Mouse (Mus musculus): ENCODE results near the gene Supt3. TPM values are rescaled to one million over a fixed set of nuclear protein-coding genes. Genes with fewer than 3 reads are reported as not detected.

Supt3 gene
- polyA plus RNA-seq, 1 experiment from 2014 or later: 23.1 TPM

DNA sequence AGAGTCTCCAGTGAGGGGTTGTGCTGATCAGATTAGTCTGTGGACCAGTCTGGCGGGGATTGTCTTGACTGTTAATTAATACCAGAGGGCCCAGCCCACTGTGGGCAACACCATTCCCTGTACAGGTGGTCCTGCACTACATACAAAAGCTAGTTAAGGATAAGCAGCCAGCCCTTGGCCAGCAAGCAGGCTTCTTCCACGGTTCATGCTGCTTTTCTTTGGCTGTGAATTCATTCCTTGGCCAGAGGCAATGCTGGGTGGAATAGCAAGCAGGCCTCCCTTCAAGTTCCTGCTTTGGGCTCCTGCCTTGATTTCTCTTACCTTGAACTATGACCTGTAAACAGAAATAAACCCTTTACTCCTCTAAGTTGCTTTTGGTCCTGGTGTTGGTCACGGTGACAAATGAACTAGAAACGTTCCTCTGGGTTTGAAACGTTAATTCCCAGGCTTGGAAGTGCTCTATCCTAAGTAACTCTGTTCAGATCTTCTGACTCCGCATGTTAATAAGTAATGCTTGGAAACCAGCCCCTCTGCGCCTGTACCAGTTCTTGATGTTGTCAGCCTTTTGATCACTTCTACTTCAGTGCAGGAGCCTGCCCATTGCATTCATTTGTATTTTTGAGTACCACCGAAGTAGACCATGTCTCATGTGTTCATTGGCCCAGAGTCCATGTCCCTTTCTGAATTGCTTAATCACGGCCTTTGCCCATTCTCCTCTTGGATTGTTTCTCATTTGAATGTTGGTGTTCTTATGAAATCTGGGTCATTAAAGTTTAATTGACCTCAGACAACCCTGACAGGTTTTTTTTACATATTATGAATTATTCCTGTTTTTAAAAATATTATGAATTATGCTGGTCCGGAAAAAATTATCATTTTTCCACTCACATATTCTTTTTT, 356.8 kb downstream of the Supt3 start:
- Histone ChIP-seq H3K4me1 (replicated peaks) (no peaks in the 10 kb centered on the region), H3K4me2 (no peak overlapping the region), H3K36me3 (no peaks in the 10 kb centered on the region), H3K27me3 (replicated peaks) (no peaks in the 10 kb centered on the region), H3K9me3 (replicated peaks) (no peaks in the 10 kb centered on the region), H3K9ac (no peak overlapping the region), H3K4me3 (no peak overlapping the region), H3K27ac (ENCODE audit: poor library complexity, severe bottlenecking) (no peak overlapping the region)
- WGBS: 80% methylated on average over 10 of the region's 10 CpGs
- no peak for ATAC-seq (ENCODE audit: insufficient number of reproducible peaks, low FRiP score)

DNA sequence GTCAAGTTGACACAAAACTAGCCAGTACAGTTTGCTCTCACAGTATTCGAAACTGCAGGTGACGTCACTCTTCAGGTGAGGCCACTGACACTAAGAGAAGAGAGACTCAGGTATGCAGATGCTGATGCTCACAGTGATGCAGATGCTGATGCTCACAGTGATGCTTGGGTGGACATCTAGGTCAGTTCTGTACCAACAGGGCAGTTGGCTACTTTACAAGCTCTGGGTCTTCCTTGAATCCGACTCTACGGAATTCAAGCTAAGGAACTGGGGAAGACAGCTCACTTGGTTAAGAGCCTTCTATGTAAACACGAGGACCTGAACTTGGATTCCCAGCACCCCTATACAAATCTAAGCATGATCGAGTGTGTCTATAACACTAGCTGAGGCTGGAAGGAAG, 359.5 kb downstream of the Supt3 start:
- Histone ChIP-seq H3K4me2 (no peak overlapping the region), H3K27me3 (replicated peaks) (no peaks in the 10 kb centered on the region), H3K4me3 (no peak overlapping the region), H3K9ac (no peak overlapping the region), H3K27ac (ENCODE audit: poor library complexity, severe bottlenecking) (no peak overlapping the region), H3K36me3 (no peaks in the 10 kb centered on the region), H3K9me3 (replicated peaks) (no peaks in the 10 kb centered on the region), H3K4me1 (replicated peaks) (no peaks in the 10 kb centered on the region)
- no peak for ATAC-seq (ENCODE audit: insufficient number of reproducible peaks, low FRiP score)
- 84% methylated on average over 6 of the region's 6 CpGs for WGBS

DNA sequence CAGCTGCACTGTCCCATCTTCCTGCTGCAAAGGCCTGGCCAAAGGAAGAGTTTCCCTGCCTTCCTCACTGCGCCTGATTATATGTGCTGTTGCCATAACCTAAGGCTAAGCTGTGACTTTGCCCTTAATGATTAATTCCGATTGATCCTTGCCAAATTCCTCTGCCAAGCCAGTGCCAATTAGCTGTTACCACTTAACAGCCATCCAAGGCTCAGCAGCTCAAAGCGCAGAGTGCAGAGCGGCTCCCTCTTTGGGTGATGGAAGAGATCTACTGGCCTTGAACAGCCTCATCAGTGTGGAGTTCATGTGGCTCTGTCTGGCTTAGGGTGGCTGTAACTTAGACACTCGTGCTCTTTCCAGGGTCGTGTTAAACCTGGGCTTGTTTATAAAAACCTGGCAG, 366.1 kb downstream of the Supt3 start:
- H3K36me3 ChIP-seq: no peaks in the 10 kb centered on the region
- 0 out of 2 replicates have a peak, but pooled peaks cover 4% of the 10 kb centered on the region for H3K9me3 ChIP-seq (replicated peaks)
- H3K4me2 ChIP-seq: no peak overlapping the region
- 69% methylated on average over 6 of the region's 6 CpGs for WGBS
- ATAC-seq (ENCODE audit: insufficient number of reproducible peaks, low FRiP score): no peak
- no peak overlapping the region for H3K4me3 ChIP-seq
- H3K27me3 ChIP-seq (replicated peaks): no peaks in the 10 kb centered on the region
- H3K9ac ChIP-seq: no peak overlapping the region
- H3K4me1 ChIP-seq (replicated peaks): no peaks in the 10 kb centered on the region
- no peak overlapping the region for H3K27ac ChIP-seq (ENCODE audit: poor library complexity, severe bottlenecking)

DNA sequence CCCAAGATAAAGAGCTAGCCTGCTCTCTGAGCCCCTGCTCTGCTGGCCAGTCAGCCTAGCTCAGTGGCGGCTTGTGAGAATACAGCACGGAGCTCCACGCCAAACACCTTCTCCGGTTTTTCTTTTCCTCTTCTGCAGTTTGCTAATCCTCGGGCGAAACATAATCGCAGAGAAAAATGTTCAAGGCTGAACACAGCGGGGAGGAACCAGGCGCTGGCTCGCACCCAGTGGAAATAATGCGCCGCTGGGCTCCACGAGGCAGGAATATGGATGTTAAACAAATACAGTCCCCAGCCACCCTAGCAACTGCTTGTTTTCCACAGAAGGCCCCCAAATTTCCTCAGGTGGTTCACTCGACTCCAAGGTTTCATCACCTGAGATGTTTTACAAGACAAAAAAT, 367.7 kb downstream of the Supt3 start:
- Histone ChIP-seq H3K9me3 (replicated peaks) (0 out of 2 replicates have a peak, but pooled peaks cover 4% of the 10 kb centered on the region), H3K4me3 (no peak overlapping the region), H3K4me2 (no peak overlapping the region), H3K9ac (no peak overlapping the region), H3K4me1 (replicated peaks) (no peaks in the 10 kb centered on the region), H3K27ac (ENCODE audit: poor library complexity, severe bottlenecking) (no peak overlapping the region), H3K27me3 (replicated peaks) (no peaks in the 10 kb centered on the region), H3K36me3 (no peaks in the 10 kb centered on the region)
- 87% methylated on average over 14 of the region's 14 CpGs for WGBS
- ATAC-seq (ENCODE audit: insufficient number of reproducible peaks, low FRiP score): no peak

DNA sequence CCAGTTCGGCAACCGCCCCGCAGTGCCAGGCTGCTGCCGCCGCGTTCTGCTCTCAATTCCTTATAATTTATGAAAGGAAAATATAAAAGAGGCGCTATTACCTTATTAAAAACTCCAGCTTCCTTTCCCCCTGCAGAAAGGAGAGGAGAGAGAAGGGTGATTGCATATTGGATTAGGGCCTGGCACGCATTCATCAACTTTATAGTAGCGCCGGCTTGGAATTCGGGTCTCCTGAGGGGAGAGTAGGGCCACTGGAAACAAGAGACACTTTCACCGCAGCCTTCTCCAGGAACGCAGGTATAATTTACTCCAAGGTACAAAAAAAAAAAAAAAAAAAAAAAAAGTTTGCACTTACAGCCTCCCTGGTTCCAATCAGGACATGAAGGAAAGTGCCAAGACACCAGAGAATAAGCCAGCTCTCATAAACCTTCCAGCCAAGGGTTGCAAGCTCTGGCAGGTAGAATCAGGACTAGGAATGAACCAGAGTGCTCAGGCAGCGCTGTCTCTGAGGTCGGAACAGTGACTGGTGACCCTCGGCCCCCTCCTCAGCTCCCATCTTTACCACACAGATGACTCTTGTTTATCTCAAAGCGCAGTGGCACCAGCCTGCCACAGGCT, 374.5 kb downstream of the Supt3 start:
- Histone ChIP-seq H3K4me1 (replicated peaks) (no peaks in the 10 kb centered on the region), H3K9ac (no peak overlapping the region), H3K36me3 (no peaks in the 10 kb centered on the region), H3K4me3 (no peak overlapping the region), H3K27me3 (replicated peaks) (no peaks in the 10 kb centered on the region), H3K4me2 (no peak overlapping the region), H3K27ac (ENCODE audit: poor library complexity, severe bottlenecking) (no peak overlapping the region), H3K9me3 (replicated peaks) (0 out of 2 replicates have a peak, but pooled peaks cover 4% of the 10 kb centered on the region)
- WGBS: 81% methylated on average over 17 of the region's 17 CpGs
- no peak for ATAC-seq (ENCODE audit: insufficient number of reproducible peaks, low FRiP score)

DNA sequence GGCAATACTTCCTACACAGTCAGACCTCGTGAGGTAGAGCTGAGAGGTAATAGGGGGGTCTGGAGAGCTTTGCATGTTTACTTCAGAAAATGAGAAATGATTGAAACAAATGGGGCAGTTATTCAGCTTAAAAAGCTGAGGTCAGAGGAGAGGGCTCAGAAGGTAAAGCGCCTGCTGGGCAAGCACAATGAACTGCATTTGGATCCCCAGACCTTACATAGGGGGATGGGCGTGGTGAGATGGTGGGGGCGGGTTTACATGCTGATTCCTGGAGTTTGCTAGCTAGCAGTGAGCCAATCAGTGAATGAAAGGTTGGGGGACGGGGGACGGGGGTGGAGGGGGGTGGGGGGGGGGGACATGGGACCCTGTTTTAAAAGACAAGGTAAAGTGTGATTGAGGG, 376.8 kb downstream of the Supt3 start:
- H3K27ac ChIP-seq (ENCODE audit: poor library complexity, severe bottlenecking): no peak overlapping the region
- ATAC-seq (ENCODE audit: insufficient number of reproducible peaks, low FRiP score): no peak
- H3K4me3 ChIP-seq: no peak overlapping the region
- H3K27me3 ChIP-seq (replicated peaks): no peaks in the 10 kb centered on the region
- H3K4me2 ChIP-seq: no peak overlapping the region
- H3K4me1 ChIP-seq (replicated peaks): peaks cover 12% of the 10 kb centered on the region
- no peak overlapping the region for H3K9ac ChIP-seq
- 22% methylated on average over 6 of the region's 6 CpGs for WGBS
- H3K9me3 ChIP-seq (replicated peaks): no peaks in the 10 kb centered on the region
- no peaks in the 10 kb centered on the region for H3K36me3 ChIP-seq

DNA sequence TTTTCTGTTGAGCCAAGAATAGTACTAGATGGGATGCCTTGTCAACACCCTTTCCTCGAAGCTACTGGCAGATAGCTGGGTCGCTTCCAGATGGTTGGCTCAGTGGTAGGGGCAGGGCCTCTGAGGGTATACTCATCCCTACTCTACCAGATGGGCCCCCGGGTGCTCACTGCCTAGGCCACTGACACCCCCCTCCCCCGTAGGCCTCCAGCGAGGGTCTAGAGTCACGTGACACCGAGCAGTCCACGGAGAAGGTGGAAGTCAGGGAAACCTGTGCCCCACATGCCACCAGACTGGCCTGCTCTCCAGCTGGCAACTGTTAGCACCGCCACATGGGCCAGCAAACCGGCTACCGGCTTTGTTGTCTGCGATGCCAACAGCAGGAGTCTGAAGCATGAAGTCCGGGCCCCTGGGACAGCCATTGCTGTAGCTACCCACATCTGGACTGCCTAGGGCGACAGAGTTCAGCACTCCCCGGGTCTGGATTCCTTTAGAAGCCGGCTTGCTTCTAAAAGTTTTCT, 381.3 kb downstream of the Supt3 start:
- Histone ChIP-seq H3K4me1 (replicated peaks) (peaks cover 21% of the 10 kb centered on the region), H3K9ac (no peak overlapping the region)

DNA sequence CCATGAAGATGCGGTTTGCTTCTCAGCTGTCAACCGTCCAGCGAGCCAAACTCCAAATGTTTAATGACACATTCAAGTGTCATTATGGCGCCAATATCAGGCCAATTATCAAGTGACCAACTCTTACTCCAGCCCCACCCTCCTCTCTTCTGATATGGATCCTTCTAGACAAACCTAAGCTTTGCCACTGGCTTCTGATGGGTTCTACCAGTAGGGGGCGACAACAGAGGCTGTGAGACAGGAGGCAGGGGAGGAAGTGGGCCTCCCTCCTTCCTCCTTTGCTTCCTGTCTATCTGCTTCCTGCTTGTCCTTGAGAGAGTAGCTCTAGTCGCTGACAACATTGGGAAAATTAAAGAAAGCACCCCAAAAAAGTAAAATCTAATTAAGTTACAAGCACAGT, 383.7 kb downstream of the Supt3 start:
- Histone ChIP-seq H3K36me3 (no peaks in the 10 kb centered on the region), H3K27me3 (replicated peaks) (no peaks in the 10 kb centered on the region), H3K9ac (no peak overlapping the region), H3K4me3 (no peak overlapping the region), H3K27ac (ENCODE audit: poor library complexity, severe bottlenecking) (no peak overlapping the region), H3K9me3 (replicated peaks) (no peaks in the 10 kb centered on the region), H3K4me1 (replicated peaks) (peaks cover 23% of the 10 kb centered on the region), H3K4me2 (no peak overlapping the region)
- no peak for ATAC-seq (ENCODE audit: insufficient number of reproducible peaks, low FRiP score)
- 85% methylated on average over 6 of the region's 6 CpGs for WGBS

More for the DNA sequence above, 381.3 kb downstream of the Supt3 start:
- peak; percentile 89 for ATAC-seq (ENCODE audit: insufficient number of reproducible peaks, low FRiP score)
- Histone ChIP-seq H3K4me3 (no peak overlapping the region), H3K36me3 (no peaks in the 10 kb centered on the region), H3K4me2 (peak overlapping the region; percentile 54), H3K9me3 (replicated peaks) (no peaks in the 10 kb centered on the region), H3K27ac (ENCODE audit: poor library complexity, severe bottlenecking) (peak overlapping the region; percentile 85), H3K27me3 (replicated peaks) (no peaks in the 10 kb centered on the region)
- 36% methylated on average over 16 of the region's 16 CpGs for WGBS

DNA sequence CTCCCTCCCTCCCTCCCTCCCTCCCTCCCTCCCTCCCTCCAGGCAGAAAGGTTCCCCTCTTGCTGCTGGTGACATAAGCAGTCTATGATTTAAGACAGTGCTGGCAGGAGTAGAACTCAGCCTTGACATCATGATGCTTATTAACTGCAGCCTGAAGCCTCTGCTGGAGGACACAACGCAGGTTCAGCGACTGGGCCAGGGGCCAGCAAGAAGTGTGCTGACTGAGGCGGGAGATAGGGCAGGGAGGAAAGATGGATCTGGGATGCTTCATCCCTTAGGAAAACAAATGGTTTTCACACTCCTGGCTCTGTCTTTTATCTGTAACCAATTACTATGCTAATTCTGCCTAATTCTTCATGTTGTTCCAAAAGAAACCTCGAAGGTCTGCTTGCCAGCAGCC, 388.8 kb downstream of the Supt3 start:
- no peak overlapping the region for H3K4me3 ChIP-seq
- no peaks in the 10 kb centered on the region for H3K9me3 ChIP-seq (replicated peaks)
- H3K36me3 ChIP-seq: no peaks in the 10 kb centered on the region
- 0 out of 2 replicates have a peak, but pooled peaks have one; percentile 43 for ATAC-seq (ENCODE audit: insufficient number of reproducible peaks, low FRiP score)
- no peaks in the 10 kb centered on the region for H3K27me3 ChIP-seq (replicated peaks)
- H3K9ac ChIP-seq: no peak overlapping the region
- WGBS: 9% methylated on average over 4 of the region's 4 CpGs
- H3K4me1 ChIP-seq (replicated peaks): peaks cover 12% of the 10 kb centered on the region; the same call in 1 of the 2 replicates
- H3K4me2 ChIP-seq: no peak overlapping the region
- no peak overlapping the region for H3K27ac ChIP-seq (ENCODE audit: poor library complexity, severe bottlenecking)
